Mouse (Mus musculus) liver, embryonic 13.5 days (tissue): Measurements from ENCODE around the gene Qdpr. TPM values are rescaled to one million over a fixed set of nuclear protein-coding genes. Genes with fewer than 3 reads are reported as not detected.
"Not testable (repeated sequence)": the region's sequence is repeated elsewhere in the genome, so short reads cannot be mapped to it uniquely, and the experiment has no call there.

Experiments used
- ATAC-seq: fragments of 200-750 bp; cut with Nextera tagmentation; 2 replicates; pipeline ENCODE4 v1.8.0; 2017; ENCODE audit warnings: low read depth, mild to moderate bottlenecking, moderate number of reproducible peaks, moderate library complexity
- DNase-seq: peaks from one replicate; pipeline ENCODE4 v3.0.0; 2022
- H3K27ac ChIP-seq: fragments of 300-500 bp; sonication (generic); 2 replicates; pipeline ENCODE4 v1.5.1; 2015; ENCODE audit warnings: moderate library complexity, mild to moderate bottlenecking, inconsistent platforms
- H3K27me3 ChIP-seq: fragments of 300-500 bp; sonication (generic); 2 replicates; pipeline ENCODE4 v1.6.1; 2015; ENCODE audit warnings: mild to moderate bottlenecking, inconsistent platforms
- H3K36me3 ChIP-seq: fragments of 300-500 bp; sonication (generic); 2 replicates; pipeline ENCODE4 v1.6.1; 2015; ENCODE audit warnings: mild to moderate bottlenecking, inconsistent platforms
- H3K4me1 ChIP-seq: fragments of 300-500 bp; sonication (generic); replicated peaks from 2 replicates; pipeline ENCODE4 v1.6.1; 2015; ENCODE audit warnings: inconsistent platforms
- H3K4me2 ChIP-seq: fragments of 300-500 bp; sonication (generic); 2 replicates; pipeline ENCODE4 v1.6.1; 2015; ENCODE audit warnings: inconsistent platforms, mild to moderate bottlenecking, moderate library complexity
- H3K4me3 ChIP-seq: fragments of 300-500 bp; sonication (generic); replicated peaks from 2 replicates; pipeline ENCODE4 v1.5.1; 2015; ENCODE audit warnings: mild to moderate bottlenecking, inconsistent platforms
- H3K9ac ChIP-seq: fragments of 300-500 bp; sonication (generic); 2 replicates; pipeline ENCODE4 v1.6.1; 2015; ENCODE audit warnings: mild to moderate bottlenecking, inconsistent platforms
- H3K9me3 ChIP-seq: fragments of 300-500 bp; sonication (generic); replicated peaks from 2 replicates; pipeline ENCODE4 v1.6.1; 2016; ENCODE audit warnings: inconsistent platforms
- WGBS: fragments of 180-500 bp; shearing (Covaris S2); methylation state at CpG from one replicate; pipeline ENCODE4 v1.1.7; 2015; ENCODE audit not compliant: insufficient replicate concordance; 5-methylcytosine and 5-hydroxymethylcytosine counted together
- polyA plus RNA-seq: library from polyadenylated mRNA; unstranded; fragments of >200 nt; fragmentation: Nextera tagmentation; extraction: Ambion mirVana; gene quantifications from 2 replicates; pipeline ENCODE4 v1.2.1, GENCODE M21; 2015

The Qdpr gene
- polyA plus RNA-seq, 1 experiment from 2014 or later, result 73.6 TPM

- Histone ChIP-seq H3K4me2 (peak overlapping the region; percentile 98), H3K27ac (no peak overlapping the region), H3K9me3 (no peaks in the 10 kb centered on the region), H3K9ac (peak overlapping the region; percentile 77), H3K4me1 (peaks cover 30% of the 10 kb centered on the region), H3K27me3 (no peaks in the 10 kb centered on the region), H3K36me3 (peaks cover 10% of the 10 kb centered on the region; the same call in 1 of the 2 replicates), H3K4me3 (peak overlapping the region; percentile 71)
- no peak for ATAC-seq
- 2% methylated on average over 8 of the region's 8 CpGs for WGBS
- DNase-seq, result no peak
Measured at GRCm38 (mm10) chr5:45449206-45449605, 830 bp downstream of the Qdpr start.

- ATAC-seq (no peak), DNase-seq (no peak)
- Histone ChIP-seq H3K27ac (no peak overlapping the region), H3K27me3 (no peaks in the 10 kb centered on the region), H3K4me3 (peak overlapping the region; percentile 71), H3K36me3 (peaks cover 14% of the 10 kb centered on the region; the same call in 1 of the 2 replicates), H3K4me2 (peak overlapping the region; percentile 98), H3K9ac (peak overlapping the region; percentile 77), H3K9me3 (no peaks in the 10 kb centered on the region), H3K4me1 (peaks cover 30% of the 10 kb centered on the region)
- 64% methylated on average over 5 of the region's 5 CpGs for WGBS
Measured at GRCm38 (mm10) chr5:45448676-45449075, 1.4 kb downstream of the Qdpr start.

GRCm38 (mm10) chr5:45444130-45444832, 5.8 kb downstream of the Qdpr start:
- peak; percentile 41; the same call in 1 of the 2 replicates for ATAC-seq
- no peak for DNase-seq
- Histone ChIP-seq H3K27ac (no peak overlapping the region; the same call in 1 of the 2 replicates), H3K4me3 (no peak overlapping the region), H3K36me3 (peaks cover 22% of the 10 kb centered on the region), H3K4me1 (peaks cover 15% of the 10 kb centered on the region), H3K4me2 (no peak overlapping the region), H3K9me3 (no peaks in the 10 kb centered on the region), H3K27me3 (no peaks in the 10 kb centered on the region), H3K9ac (no peak overlapping the region)
- 67% methylated on average over 8 of the region's 8 CpGs for WGBS

GRCm38 (mm10) chr5:45441745-45442144, 8.3 kb downstream of the Qdpr start:
- Histone ChIP-seq H3K27ac (no peak overlapping the region), H3K9me3 (no peaks in the 10 kb centered on the region), H3K9ac (no peak overlapping the region), H3K27me3 (no peaks in the 10 kb centered on the region), H3K4me3 (no peak overlapping the region), H3K36me3 (peaks cover 43% of the 10 kb centered on the region), H3K4me1 (no peaks in the 10 kb centered on the region), H3K4me2 (no peak overlapping the region)
- no peak for ATAC-seq
- 63% methylated on average over 3 of the region's 3 CpGs for WGBS
- no peak for DNase-seq

GRCm38 (mm10) chr5:45441124-45441523, 8.9 kb downstream of the Qdpr start:
- no peak for DNase-seq
- H3K36me3 ChIP-seq, result peaks cover 38% of the 10 kb centered on the region

GRCm38 (mm10) chr5:45438301-45438700, 11.7 kb downstream of the Qdpr start:
- Histone ChIP-seq H3K27me3 (no peaks in the 10 kb centered on the region), H3K9me3 (no peaks in the 10 kb centered on the region), H3K4me1 (no peaks in the 10 kb centered on the region), H3K27ac (no peak overlapping the region), H3K9ac (no peak overlapping the region), H3K4me2 (no peak overlapping the region), H3K36me3 (peaks cover 39% of the 10 kb centered on the region), H3K4me3 (no peak overlapping the region)
- ATAC-seq (no peak), DNase-seq (no peak)
- 72% methylated on average over 8 of the region's 8 CpGs for WGBS

More at GRCm38 (mm10) chr5:45441124-45441523, 8.9 kb downstream of the Qdpr start:
- H3K4me3 ChIP-seq, result no peak overlapping the region
- no peaks in the 10 kb centered on the region for H3K9me3 ChIP-seq
- no peaks in the 10 kb centered on the region for H3K27me3 ChIP-seq
- 59% methylated on average over 3 of the region's 3 CpGs for WGBS
- H3K9ac ChIP-seq, result no peak overlapping the region
- no peak for ATAC-seq
- no peaks in the 10 kb centered on the region for H3K4me1 ChIP-seq
- H3K4me2 ChIP-seq, result no peak overlapping the region
- no peak overlapping the region for H3K27ac ChIP-seq

GRCm38 (mm10) chr5:45437826-45438225, 12.2 kb downstream of the Qdpr start:
- WGBS, result 67% methylated on average over 4 of the region's 4 CpGs
- Histone ChIP-seq H3K27me3 (no peaks in the 10 kb centered on the region), H3K9ac (no peak overlapping the region), H3K9me3 (no peaks in the 10 kb centered on the region), H3K4me3 (no peak overlapping the region), H3K27ac (no peak overlapping the region), H3K36me3 (peaks cover 40% of the 10 kb centered on the region), H3K4me2 (no peak overlapping the region), H3K4me1 (no peaks in the 10 kb centered on the region)
- DNase-seq (no peak), ATAC-seq (no peak)

- H3K36me3 ChIP-seq, result peaks cover 37% of the 10 kb centered on the region
Measured at GRCm38 (mm10) chr5:45435967-45436950, 13.8 kb downstream of the Qdpr start.

GRCm38 (mm10) chr5:45427891-45428290, 22.1 kb downstream of the Qdpr start:
- Histone ChIP-seq H3K9me3 (no peaks in the 10 kb centered on the region), H3K4me3 (no peak overlapping the region), H3K9ac (no peak overlapping the region), H3K36me3 (no peaks in the 10 kb centered on the region), H3K4me2 (no peak overlapping the region), H3K4me1 (no peaks in the 10 kb centered on the region), H3K27ac (no peak overlapping the region), H3K27me3 (no peaks in the 10 kb centered on the region)
- WGBS, result 84% methylated on average over 7 of the region's 7 CpGs
- DNase-seq (no peak), ATAC-seq (no peak)

More at GRCm38 (mm10) chr5:45435967-45436950, 13.8 kb downstream of the Qdpr start:
- ATAC-seq (no peak), DNase-seq (no peak)
- 73% methylated on average over 14 of the region's 14 CpGs for WGBS
- Histone ChIP-seq H3K9ac (no peak overlapping the region), H3K27me3 (no peaks in the 10 kb centered on the region), H3K4me3 (no peak overlapping the region), H3K27ac (no peak overlapping the region), H3K4me1 (no peaks in the 10 kb centered on the region), H3K9me3 (no peaks in the 10 kb centered on the region), H3K4me2 (no peak overlapping the region)

- WGBS, result 14% methylated on average over 1 of the region's 1 CpGs
- peaks cover 6% of the 10 kb centered on the region; the same call in 1 of the 2 replicates for H3K4me1 ChIP-seq
Measured at GRCm38 (mm10) chr5:45426416-45427034, 23.5 kb downstream of the Qdpr start.

GRCm38 (mm10) chr5:45425771-45426170, 24.3 kb downstream of the Qdpr start:
- not testable (repeated sequence) for H3K9me3 ChIP-seq, ATAC-seq, H3K9ac ChIP-seq, H3K4me2 ChIP-seq, H3K27me3 ChIP-seq, DNase-seq, H3K4me3 ChIP-seq, H3K27ac ChIP-seq, H3K36me3 ChIP-seq, H3K4me1 ChIP-seq
- WGBS, result 63% methylated on average over 1 of the region's 1 CpGs

More at GRCm38 (mm10) chr5:45426416-45427034, 23.5 kb downstream of the Qdpr start:
- Histone ChIP-seq H3K9ac (no peak overlapping the region), H3K4me3 (no peak overlapping the region), H3K4me2 (no peak overlapping the region), H3K9me3 (no peaks in the 10 kb centered on the region), H3K27ac (no peak overlapping the region), H3K27me3 (no peaks in the 10 kb centered on the region), H3K36me3 (no peaks in the 10 kb centered on the region)
- no peak for DNase-seq
- no peak for ATAC-seq
